Mouse (Mus musculus) CH12.LX (cell line): ENCODE measurements at regions not wholly inside any gene's neighbourhood (a gene's known extent, or its start where the extent isn't known, plus 50 kb on each side); places are given as distances from the start of the nearest gene placed in this dataset.

ENCODE experiments used
- CTCF ChIP-seq, 2 experiments: IDR thresholded peaks in 1 of 2; conservative IDR thresholded peaks in 1 of 2; 2 replicates each; pipeline ENCODE4 v1.5.1; 2011 to 2012; ENCODE audit warnings: low read depth in 2 of 2, low read length in 2 of 2, improper control_type of control experiment in 1 of 2, inconsistent platforms in 1 of 2, mild to moderate bottlenecking in 1 of 2, moderate library complexity in 1 of 2
- EP300 ChIP-seq: IDR thresholded peaks from 2 replicates; pipeline ENCODE4 v1.6.1; 2011; ENCODE audit warnings: low read length, improper control_type of control experiment
- GABPA ChIP-seq: IDR thresholded peaks from 2 replicates; pipeline ENCODE4 v1.6.1; 2012; ENCODE audit warnings: low read depth, low read length, improper control_type of control experiment, inconsistent platforms; ENCODE audit not compliant: insufficient replicate concordance
- JUND ChIP-seq: conservative IDR thresholded peaks from 2 replicates; pipeline ENCODE4 v1.6.1; 2011; ENCODE audit warnings: low read depth, low read length, improper control_type of control experiment
- MAFK ChIP-seq: IDR thresholded peaks from 2 replicates; pipeline ENCODE4 v1.6.1; 2011; ENCODE audit warnings: low read length, improper control_type of control experiment; ENCODE audit not compliant: insufficient replicate concordance
- MAX ChIP-seq: IDR thresholded peaks from 2 replicates; pipeline ENCODE4 v1.6.1; 2011; ENCODE audit warnings: low read length, improper control_type of control experiment
- MEF2A ChIP-seq: IDR thresholded peaks from 2 replicates; pipeline ENCODE4 v1.6.1; 2014; ENCODE audit warnings: low read depth, mild to moderate bottlenecking, inconsistent platforms, low read length, improper control_type of control experiment, borderline replicate concordance
- POLR2A ChIP-seq: IDR thresholded peaks from 2 replicates; pipeline ENCODE4 v1.6.1; 2011; ENCODE audit warnings: low read depth, mild to moderate bottlenecking, improper control_type of control experiment, low read length
- POLR2AphosphoS2 ChIP-seq: IDR thresholded peaks from 2 replicates; pipeline ENCODE4 v1.6.1; 2011; ENCODE audit warnings: low read depth, low read length, improper control_type of control experiment
- SMC3 ChIP-seq: IDR thresholded peaks from 2 replicates; pipeline ENCODE4 v1.6.1; 2011; ENCODE audit warnings: low read depth, low read length, improper control_type of control experiment
- USF1 ChIP-seq: IDR thresholded peaks from 2 replicates; pipeline ENCODE4 v1.6.1; 2014; ENCODE audit warnings: low read depth, mild to moderate bottlenecking, inconsistent platforms, low read length, improper control_type of control experiment
- ZC3H11A ChIP-seq: IDR thresholded peaks from 2 replicates; pipeline ENCODE4 v1.6.1; 2012; ENCODE audit warnings: low read depth, mild to moderate bottlenecking, inconsistent platforms, low read length, improper control_type of control experiment
- ZNF384 ChIP-seq: IDR thresholded peaks from 2 replicates; pipeline ENCODE4 v1.6.1; 2012; ENCODE audit warnings: low read depth, low read length, improper control_type of control experiment, inconsistent platforms

- TF ChIP-seq SMC3 (no peak), POLR2A (no peak), USF1 (no peak), JUND (no peak), CTCF (conservative IDR thresholded peaks at IDR 0.05 in 1 of 2, IDR thresholded peaks at IDR 0.05 in 1 of 2; ENCODE audit: low read depth in 2 of 2, low read length in 2 of 2) (no peak), MAX (no peak), MAFK (no peak), GABPA (no peak), MEF2A (no peak), EP300 (no peak), ZC3H11A (no peak), ZNF384 (no peak), POLR2AphosphoS2 (no peak)
These were observed 418.6 kb downstream of the Med13l start for GRCm38 (mm10) chr5:118978921-118979630.
